Mouse (Mus musculus) T-helper 2 cell (primary cell): ENCODE results near the gene Cyp4a30b.
"Not testable (repeated sequence)": the region's sequence is repeated elsewhere in the genome, so short reads cannot be mapped to it uniquely, and the experiment has no call there.

ENCODE experiments used
- in situ Hi-C: fragments of 300-600 bp; cut with MboI, MseI; formaldehyde crosslinking; loops from one replicate; pipeline ENCODE4 v1.15.1; 2025; ENCODE audit warnings: high pct_unique_total_duplicates

Gene Cyp4a30b

DNA sequence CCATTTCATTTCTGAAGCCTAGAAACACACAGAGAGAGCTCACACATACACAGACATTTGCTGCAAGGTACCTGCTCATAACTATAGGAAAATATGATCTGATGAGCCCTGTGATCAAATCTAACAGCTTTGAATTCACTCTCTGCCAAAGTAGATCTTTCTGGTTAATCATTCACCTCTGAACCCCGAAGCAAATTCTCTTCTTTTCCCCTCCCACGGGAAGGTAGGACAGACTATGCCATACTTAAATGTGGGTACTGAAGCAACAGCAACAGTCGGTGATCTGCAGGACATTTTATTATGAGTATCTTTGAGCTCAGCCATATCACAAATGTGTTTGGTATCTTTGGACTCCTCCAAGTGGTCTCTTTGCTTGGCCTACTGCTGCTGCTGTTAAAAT, at the start of gene Cyp4a30b:
TSS of gene Cyp4a30b (plus strand) at position 301 of the 400 bp plus-strand sequence.
- in situ Hi-C loops: no loop called here

DNA sequence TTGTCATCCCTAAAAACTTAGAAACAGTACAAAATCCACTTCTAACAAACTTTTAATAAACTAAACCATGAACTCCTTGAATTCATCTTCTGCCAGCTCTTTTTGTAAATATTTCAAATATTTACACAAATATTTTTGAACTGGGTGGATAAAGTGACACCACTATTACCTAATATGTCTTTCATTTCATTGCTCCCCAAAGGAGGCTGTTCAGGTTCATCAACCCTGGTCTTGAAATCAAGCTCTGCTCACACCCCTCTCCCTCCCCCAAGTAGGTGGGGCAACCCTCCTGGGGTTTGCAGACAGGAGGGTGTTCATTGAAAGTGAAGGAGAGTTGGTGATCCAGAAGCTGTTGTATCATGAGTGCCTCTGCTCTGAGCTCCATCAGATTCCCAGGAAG, 41.1 kb upstream of the Cyp4a30b start, which contains the start of gene Cyp4a12b:
TSS of gene Cyp4a12b (plus strand) at position 301 of the 400 bp plus-strand sequence.
- in situ Hi-C loops: loop anchor here (5.0 kb wide), 1 partner anchor 109 kb away; no protein-coding TSS in a partner anchor

DNA sequence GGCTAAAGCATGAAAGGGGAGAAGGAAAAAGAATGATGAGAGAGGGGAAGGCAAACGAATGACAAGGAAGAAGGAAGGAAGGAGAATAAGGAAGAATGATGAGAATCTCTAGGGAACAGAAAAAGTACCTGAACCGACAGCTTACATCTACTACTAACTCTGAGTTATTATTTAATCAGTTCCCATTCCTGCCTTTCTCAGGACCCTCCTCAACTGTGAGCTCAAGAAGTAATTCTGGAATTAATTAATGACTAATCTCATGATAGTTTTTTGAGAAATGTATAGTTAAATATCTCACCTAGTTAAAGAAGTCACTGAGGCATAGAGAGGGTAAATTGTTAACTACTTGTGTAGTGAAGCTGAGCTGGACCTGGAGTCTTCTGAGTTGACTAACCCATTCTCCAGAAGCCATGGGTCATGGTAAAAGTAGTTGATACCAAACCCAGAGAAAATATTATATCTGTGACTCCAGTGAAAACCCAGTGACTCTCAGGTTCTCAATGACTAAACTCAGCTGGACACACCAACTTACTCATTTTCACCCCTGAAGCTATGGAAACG, 1.7 kb upstream of the Cyp4a30b start:
- in situ Hi-C loops: no loop called here

DNA sequence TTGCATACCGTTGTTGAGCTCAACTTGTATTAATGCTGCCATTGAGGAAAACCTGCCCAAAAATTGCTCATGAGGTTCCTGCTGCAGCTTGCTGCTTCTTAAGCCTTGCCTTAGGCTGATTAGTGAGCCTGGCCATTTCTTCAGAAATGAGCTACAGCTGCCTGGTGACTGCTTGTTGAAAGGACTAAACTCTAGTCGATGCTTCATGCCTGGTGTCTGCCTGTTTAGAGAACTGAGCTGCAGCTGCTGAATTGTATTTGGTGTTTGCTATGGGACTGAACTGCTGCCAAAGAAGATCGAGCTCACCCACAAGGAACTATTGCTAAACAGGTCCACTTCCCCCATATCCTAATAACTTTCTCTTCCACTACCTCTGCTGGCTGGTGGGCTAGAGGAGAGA, 21.2 kb downstream of the Cyp4a30b start:
- in situ Hi-C loops: loop anchor here (10.0 kb wide), 1 partner anchor 109 kb away; no protein-coding TSS in a partner anchor

DNA sequence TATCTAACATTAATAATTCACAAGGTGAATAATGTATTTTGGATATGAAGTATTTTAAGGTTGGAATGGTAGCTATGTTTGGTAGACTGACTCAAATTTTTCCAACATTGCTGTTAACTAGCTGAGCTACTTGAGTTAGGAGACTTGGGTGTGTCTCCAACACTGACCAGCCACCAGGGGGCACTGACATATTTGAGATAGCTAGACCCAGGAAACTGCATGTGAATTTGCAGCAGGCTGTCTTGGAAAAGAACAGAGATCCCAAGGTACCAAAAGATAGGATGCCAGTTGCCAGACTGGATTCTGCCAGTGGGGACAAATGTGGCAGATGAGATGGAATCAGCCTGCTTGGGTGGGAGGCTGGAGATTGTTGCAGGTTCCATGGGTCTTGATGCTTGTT, 23.6 kb downstream of the Cyp4a30b start:
- in situ Hi-C loops: loop anchor here (10.0 kb wide), 1 partner anchor 111 kb away; no protein-coding TSS in a partner anchor

DNA sequence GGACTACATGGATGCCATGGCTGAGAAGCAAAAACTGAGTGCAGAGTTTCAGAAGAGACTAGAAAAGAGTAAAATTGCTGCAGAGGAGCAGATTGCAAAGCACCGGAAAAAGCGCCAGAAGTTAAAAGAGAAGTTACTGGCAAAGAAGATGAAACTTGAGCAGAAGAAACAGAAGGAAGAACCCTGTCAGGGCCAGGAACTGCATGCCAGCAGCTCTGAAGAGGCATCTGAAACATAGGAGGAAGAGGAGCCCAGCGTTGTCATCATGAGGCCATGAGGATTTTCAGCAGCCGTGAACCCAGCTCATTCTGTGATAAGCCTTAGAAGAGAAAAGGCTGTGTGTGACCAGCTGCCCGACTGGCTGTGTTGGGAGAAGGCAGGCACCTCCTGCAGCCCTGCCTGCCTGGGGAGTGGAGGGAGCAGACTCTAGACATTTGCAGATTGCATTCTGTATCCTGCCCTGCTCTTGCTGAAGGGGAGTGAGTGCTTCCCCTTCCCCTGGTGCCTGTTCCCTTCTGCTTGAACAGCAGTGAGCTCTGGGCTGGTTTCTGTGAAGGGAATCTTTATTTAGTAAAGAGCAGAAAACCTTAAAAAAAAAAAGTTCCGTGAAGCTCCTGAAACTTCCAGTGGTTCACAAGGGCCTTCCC, 28.7 kb downstream of the Cyp4a30b start:
- in situ Hi-C loops: no loop called here

DNA sequence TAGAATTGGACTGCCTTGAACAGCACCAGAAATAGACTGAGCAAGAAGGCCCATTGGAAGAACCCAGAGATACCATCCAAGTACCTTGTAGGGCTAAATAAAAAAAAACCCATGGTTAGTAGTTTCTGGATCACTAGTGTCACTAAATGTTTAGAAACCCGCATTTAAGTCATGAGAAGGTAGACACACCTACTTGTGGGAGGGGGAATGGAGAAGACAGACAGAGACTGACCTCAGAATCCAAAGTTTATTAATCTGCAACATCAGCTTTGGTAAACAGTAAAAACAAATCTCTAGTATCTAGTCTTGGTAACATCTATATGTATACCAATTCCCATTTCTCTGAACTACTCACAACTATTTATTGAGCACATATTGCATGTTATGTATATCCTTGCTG, 43.6 kb downstream of the Cyp4a30b start, which contains the start of gene Cyp4a14:
TSS of gene Cyp4a14 (minus strand) at position 142 of the 400 bp plus-strand sequence.
- in situ Hi-C loops: no loop called here

DNA sequence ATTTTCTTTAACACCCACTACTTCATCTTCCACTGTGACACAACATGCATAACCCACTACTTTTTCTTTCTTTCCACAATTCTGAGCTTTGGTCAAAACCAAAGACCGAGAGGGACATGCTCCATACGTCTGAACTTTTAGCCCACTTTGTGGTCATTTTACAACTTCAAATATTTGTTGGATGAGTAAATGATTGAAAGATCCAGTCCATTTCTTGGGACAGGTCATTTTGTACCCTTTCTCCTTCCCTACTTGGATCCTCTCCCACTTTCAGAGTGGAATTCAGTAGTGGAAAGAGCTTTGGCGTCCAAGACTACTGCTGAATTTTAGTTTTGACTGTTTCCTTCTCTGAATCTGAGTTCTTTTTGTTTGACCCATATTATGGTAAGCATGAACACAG, 45.1 kb downstream of the Cyp4a30b start:
- in situ Hi-C loops: no loop called here

DNA sequence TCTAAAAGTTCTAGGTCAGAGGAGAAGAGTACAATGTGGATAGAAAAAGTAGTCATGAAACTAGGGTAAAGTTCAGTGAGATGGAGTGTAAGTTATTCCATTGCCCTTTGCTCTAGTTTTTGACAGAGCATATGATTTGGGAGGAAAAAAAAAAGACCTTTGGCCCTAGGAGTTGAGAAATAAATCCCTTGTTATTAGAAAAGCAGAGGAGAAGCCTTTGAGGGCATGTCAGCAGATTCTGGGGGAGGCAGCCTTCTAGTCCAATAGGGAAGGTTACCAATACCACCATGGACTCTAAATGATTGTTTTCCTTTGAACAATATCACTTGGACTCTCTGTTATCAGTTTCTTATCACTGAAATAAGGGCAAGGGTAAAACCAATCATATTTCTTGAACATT, 61.6 kb downstream of the Cyp4a30b start:
- in situ Hi-C loops: not testable (repeated sequence)

DNA sequence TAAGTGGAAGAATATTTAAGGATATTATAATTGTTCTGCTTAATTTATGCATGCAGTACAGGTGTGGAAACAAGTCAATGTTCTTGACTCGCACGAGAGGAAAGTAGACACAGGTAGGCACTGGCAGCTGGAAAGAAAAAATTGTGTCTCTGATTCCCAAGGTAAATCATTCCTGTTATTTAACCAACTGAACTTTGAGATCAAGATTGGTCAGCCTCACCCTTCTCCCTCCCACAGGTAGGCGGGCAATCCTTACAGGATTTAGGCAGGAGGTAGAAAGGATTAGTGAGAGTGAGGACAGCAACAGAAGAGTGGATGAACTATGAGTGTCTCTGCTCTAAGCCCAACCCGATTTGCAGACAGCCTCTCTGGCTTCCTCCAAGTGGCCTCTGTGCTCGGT, 65.6 kb downstream of the Cyp4a30b start, which contains the start of gene Cyp4a10:
TSS of gene Cyp4a10 (plus strand) at position 265 of the 400 bp plus-strand sequence.
- in situ Hi-C loops: loop anchor here (5.0 kb wide), 1 partner anchor 84 kb away; the partner anchor contains the start of gene Cyp4a32

DNA sequence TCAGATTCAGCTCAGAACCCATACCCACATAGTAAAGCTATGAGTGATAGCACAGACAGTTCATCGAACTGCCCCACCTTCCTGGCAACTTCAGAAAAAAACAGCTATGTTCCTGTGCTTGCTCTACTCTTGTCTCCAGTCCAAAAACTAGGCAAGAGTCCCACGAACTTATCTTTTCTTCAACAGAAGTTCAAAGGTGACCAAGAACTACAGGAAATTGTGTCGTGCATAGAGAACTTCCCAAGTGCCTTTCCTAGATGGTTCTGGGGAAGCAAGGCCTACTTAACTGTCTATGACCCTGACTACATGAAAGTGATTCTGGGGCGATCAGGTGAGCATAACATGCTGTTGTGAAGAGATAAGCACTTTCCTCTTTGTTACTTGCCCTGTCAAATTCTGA, 67.0 kb downstream of the Cyp4a30b start:
- in situ Hi-C loops: loop anchor here (5.0 kb wide), 1 partner anchor 83 kb away; the partner anchor contains the start of gene Cyp4a32
